ENCODE assay signal across 29 mouse cellular contexts in the genomic region with DNA sequence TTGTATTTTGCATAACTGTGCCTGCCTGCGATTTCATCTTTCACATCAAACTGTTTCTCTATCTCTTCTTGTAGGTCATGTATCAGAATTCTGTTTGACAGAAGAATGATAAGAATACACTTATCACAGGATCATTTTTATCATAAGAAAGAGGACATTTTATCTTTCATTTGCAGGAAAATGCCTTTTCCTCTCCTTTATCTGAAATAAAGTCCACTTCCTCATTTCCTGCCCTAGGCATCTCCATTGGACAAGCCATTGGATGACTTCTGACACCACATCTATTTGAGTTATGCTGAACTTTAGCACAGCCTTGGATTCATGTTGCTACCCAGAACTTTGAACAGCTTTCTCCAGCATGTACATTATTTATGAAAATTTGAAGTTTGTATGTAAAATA. TPM values are rescaled to one million over a fixed set of nuclear protein-coding genes. Genes with fewer than 3 reads are reported as not detected.
DNase-seq lines count a peak whose midpoint lies in the region; ATAC-seq and TF ChIP-seq lines count a peak whose summit lies in the region.
"Had no signal": no experiment of that assay in that cellular context is flagged by ENCODE, and none has a peak within 500 bp of the region (broad histone marks: within the 10 kb centered on the region; RNA-seq: fewer than 3 reads in every experiment).

No protein-coding gene starts in this region.

- peak; percentile 81 for ATAC-seq in common myeloid progenitor, adult 5-6 weeks (replicated peaks; ENCODE audit: low read depth, poor library complexity, severe bottlenecking)
- peak; percentile 49 to 53; a peak in 1 of 4 replicates for ATAC-seq in hematopoietic stem cell, adult 5-6 weeks (replicated peaks in 1 of 2; ENCODE audit: insufficient read depth in 1 of 2, low FRiP score in 2 of 2, low TSS enrichment in 1 of 2, low read depth in 1 of 2, poor library complexity in 2 of 2, severe bottlenecking in 2 of 2)
- ATAC-seq in hindbrain, embryonic 11.5 days (ENCODE audit: low FRiP score): no peak
- ATAC-seq in kidney, embryonic 16.5 days (ENCODE audit: low FRiP score, low TSS enrichment): no peak
- ATAC-seq: activated CD4-positive, CD25-positive, alpha-beta regulatory T cell, adult 4 months; forebrain, embryonic 14.5 days; forebrain, embryonic 16.5 days; Patski had no signal

- no peak for TF ChIP-seq CTCF in MEL (IDR thresholded peaks at IDR 0.05 in 2 of 3, conservative IDR thresholded peaks at IDR 0.05 in 1 of 3; ENCODE audit: control insufficient read depth in 1 of 3, insufficient read depth in 1 of 3, low read depth in 2 of 3, low read length in 3 of 3, poor library complexity in 1 of 3, severe bottlenecking in 1 of 3)

- peak; percentile 84 to 90 for TF ChIP-seq EP300 in MEL (IDR thresholded peaks at IDR 0.05; ENCODE audit: low read depth in 1 of 2, low read length in 2 of 2)

- peaks cover 0 to 8% of the 10 kb centered on the region in 2 experiments; a peak in 2 of 4 replicates for H3K4me1 ChIP-seq in MEL (ENCODE audit: control insufficient read depth in 1 of 2, insufficient read depth in 2 of 2, low read length in 2 of 2)
- no peaks in the 10 kb centered on the region for H3K4me1 ChIP-seq in hindbrain, embryonic 11.5 days (replicated peaks; ENCODE audit: control insufficient read depth, insufficient read depth, low read length)
- no peaks in the 10 kb centered on the region for H3K4me1 ChIP-seq in kidney, embryonic 16.5 days (ENCODE audit: insufficient read depth, low read length)
- H3K4me1 ChIP-seq: embryonic facial prominence, embryonic 13.5 days; embryonic facial prominence, embryonic 15.5 days; forebrain, embryonic 10.5 days; forebrain, embryonic 12.5 days had no signal

- no peak overlapping the region for H3K9ac ChIP-seq in MEL (ENCODE audit: control insufficient read depth, low read depth, low read length, poor library complexity, severe bottlenecking)
- no peak overlapping the region for H3K9ac ChIP-seq in hindbrain, embryonic 11.5 days (ENCODE audit: low read depth, low read length)
- H3K9ac ChIP-seq in kidney, embryonic 16.5 days (replicated peaks; ENCODE audit: low read length): no peak overlapping the region
- H3K9ac ChIP-seq: embryonic facial prominence, embryonic 13.5 days; embryonic facial prominence, embryonic 15.5 days; forebrain, embryonic 12.5 days had no signal

- no peak for TF ChIP-seq POLR2A in MEL (IDR thresholded peaks at IDR 0.05; ENCODE audit: control insufficient read depth in 1 of 2, insufficient read depth in 1 of 2, low read depth in 1 of 2, low read length in 2 of 2, poor library complexity in 1 of 2)

- no peaks in the 10 kb centered on the region for H3K79me2 ChIP-seq in MEL (ENCODE audit: control insufficient read depth, insufficient read depth, low read length, poor library complexity)

- no peak for TF ChIP-seq RAD21 in MEL (IDR thresholded peaks at IDR 0.05; ENCODE audit: low read depth, low read length)

- DNase-seq in 416B (ENCODE audit: low read depth): peak; percentile 85
- peak; percentile 40 for DNase-seq in MEL (ENCODE audit: low read depth, low spot score)
- DNase-seq in gastrocnemius, postnatal 25 days: no peak
- DNase-seq in hindbrain, embryonic 11.5 days (ENCODE audit: low spot score): no peak
- DNase-seq in right cerebral cortex, postnatal 36 days (ENCODE audit: low spot score in 2 of 2): no peak
- DNase-seq: adrenal gland, adult 8-10 months; adrenal gland, postnatal 14 days; adrenal gland, postnatal 36 days; cerebellum, adult 11-12 months; cerebellum, adult 2 months; cerebellum, adult 9-10 months; cerebellum, postnatal 10 days; cerebellum, postnatal 25 days; embryo, embryonic 11 days had no signal

- H3K9me3 ChIP-seq in MEL (replicated peaks; ENCODE audit: insufficient read depth, low read length): no peaks in the 10 kb centered on the region
- no peaks in the 10 kb centered on the region for H3K9me3 ChIP-seq in hindbrain, embryonic 11.5 days (ENCODE audit: control insufficient read depth, low read length)
- H3K9me3 ChIP-seq in kidney, embryonic 16.5 days (ENCODE audit: low read length): no peaks in the 10 kb centered on the region
- H3K9me3 ChIP-seq: embryonic facial prominence, embryonic 13.5 days; embryonic facial prominence, embryonic 15.5 days; forebrain, embryonic 10.5 days; forebrain, embryonic 12.5 days had no signal

- H3K4me2 ChIP-seq in hindbrain, embryonic 11.5 days (replicated peaks; ENCODE audit: low read depth, low read length): no peak overlapping the region
- no peak overlapping the region for H3K4me2 ChIP-seq in kidney, embryonic 16.5 days (replicated peaks; ENCODE audit: low read depth, low read length)
- H3K4me2 ChIP-seq: embryonic facial prominence, embryonic 13.5 days; embryonic facial prominence, embryonic 15.5 days; forebrain, embryonic 12.5 days had no signal

- peaks cover 0 to 5% of the 10 kb centered on the region in 2 experiments; a peak in 2 of 4 replicates for H3K36me3 ChIP-seq in MEL (ENCODE audit: control insufficient read depth in 1 of 2, insufficient read depth in 2 of 2, low read length in 2 of 2)
- no peaks in the 10 kb centered on the region for H3K36me3 ChIP-seq in hindbrain, embryonic 11.5 days (ENCODE audit: control insufficient read depth, insufficient read depth, low read length)
- H3K36me3 ChIP-seq in kidney, embryonic 16.5 days (ENCODE audit: insufficient read depth, low read length): no peaks in the 10 kb centered on the region
- H3K36me3 ChIP-seq: embryonic facial prominence, embryonic 13.5 days; embryonic facial prominence, embryonic 15.5 days; forebrain, embryonic 10.5 days; forebrain, embryonic 12.5 days had no signal

- no peak overlapping the region for H3K27ac ChIP-seq in MEL (ENCODE audit: control insufficient read depth, low read depth, low read length)
- no peak overlapping the region for H3K27ac ChIP-seq in hindbrain, embryonic 11.5 days (ENCODE audit: low read depth, low read length)
- no peak overlapping the region for H3K27ac ChIP-seq in kidney, embryonic 16.5 days (ENCODE audit: low read length)
- H3K27ac ChIP-seq: embryonic facial prominence, embryonic 13.5 days; embryonic facial prominence, embryonic 15.5 days; forebrain, embryonic 10.5 days; forebrain, embryonic 12.5 days had no signal

- H3K4me3 ChIP-seq in MEL (ENCODE audit: control insufficient read depth in 1 of 2, insufficient read depth in 1 of 2, low read depth in 2 of 2, low read length in 2 of 2): no peak overlapping the region
- no peak overlapping the region for H3K4me3 ChIP-seq in hindbrain, embryonic 11.5 days (ENCODE audit: low read depth, low read length)
- H3K4me3 ChIP-seq in kidney, embryonic 16.5 days (ENCODE audit: low read length): no peak overlapping the region
- H3K4me3 ChIP-seq: embryonic facial prominence, embryonic 13.5 days; embryonic facial prominence, embryonic 15.5 days; erythroblast, embryonic 14.5 days; forebrain, embryonic 10.5 days; forebrain, embryonic 12.5 days had no signal

- 93% methylated on average over 1 of the region's 1 CpGs for WGBS in hindbrain, embryonic 11.5 days
- WGBS in kidney, embryonic 16.5 days: 79% methylated on average over 1 of the region's 1 CpGs

- no peaks in the 10 kb centered on the region for H3K27me3 ChIP-seq in MEL (ENCODE audit: control insufficient read depth in 1 of 2, insufficient read depth in 2 of 2, low read length in 2 of 2)
- H3K27me3 ChIP-seq in hindbrain, embryonic 11.5 days (ENCODE audit: control insufficient read depth, insufficient read depth, low read length): no peaks in the 10 kb centered on the region
- H3K27me3 ChIP-seq in kidney, embryonic 16.5 days (ENCODE audit: insufficient read depth, low read length): no peaks in the 10 kb centered on the region
- H3K27me3 ChIP-seq: embryonic facial prominence, embryonic 13.5 days; embryonic facial prominence, embryonic 15.5 days; forebrain, embryonic 12.5 days had no signal

TF ChIP-seq in MEL, 35 proteins besides CTCF, POLR2A, EP300 and RAD21:
- TF ChIP-seq KAT2A (conservative IDR thresholded peaks at IDR 0.05; ENCODE audit: low read depth, low read length) (no peak), POLR2AphosphoS5 (IDR thresholded peaks at IDR 0.05; ENCODE audit: borderline replicate concordance, low read depth, low read length) (no peak), GABPA (IDR thresholded peaks at IDR 0.05; ENCODE audit: low read depth, low read length) (no peak), NELFE (IDR thresholded peaks at IDR 0.05; ENCODE audit: low read depth, low read length) (no peak), ETS1 (IDR thresholded peaks at IDR 0.05; ENCODE audit: low read depth, low read length) (peak; percentile 41; the same call in 1 of the 2 replicates), GATA1 (IDR thresholded peaks at IDR 0.05; ENCODE audit: low read depth, low read length) (peak; percentile 90), TCF12 (IDR thresholded peaks at IDR 0.05; ENCODE audit: low read depth, low read length) (peak; percentile 77), MYC (IDR thresholded peaks at IDR 0.05; ENCODE audit: low read depth, low read length) (no peak), RCOR1 (IDR thresholded peaks at IDR 0.05; ENCODE audit: low read depth, low read length) (0 out of 2 replicates have a peak, but pooled peaks have one; percentile 36)

RNA-seq across cellular contexts. Expression of gene Cpa3, which starts 13.0 kb away (rescaled TPM):
- 1.6 and 3.7 TPM in 2 replicates for total RNA-seq in MEL (2012; rRNA removed)
- under 1 TPM in 1 of 2 experiments, not detected in 1; 0.24 TPM for polyA plus RNA-seq in MEL (2012; ENCODE audit: insufficient read depth in 1 of 2, insufficient read length in 2 of 2, low read depth in 1 of 2, low replicate concordance in 2 of 2, missing spikeins in 1 of 2)
- 144 and 147 TPM in 2 replicates for total RNA-seq in common myeloid progenitor, adult 5-6 weeks (2017)
- 25.3 and 46.5 TPM in 2 replicates for total RNA-seq in hematopoietic stem cell, adult 5-6 weeks (2017)
- 1 to 10 TPM; 2.8 to 4.6 TPM for total RNA-seq in gastrocnemius, postnatal 25 days (2021)
- polyA plus RNA-seq in hindbrain, embryonic 11.5 days (2014; fragmentation: Nextera tagmentation; extraction: Ambion mirVana): 0.19 and 0.31 TPM in 2 replicates
- 2.2 and 2.4 TPM in 2 replicates for polyA plus RNA-seq in kidney, embryonic 16.5 days (2015; fragmentation: Nextera tagmentation; extraction: Ambion mirVana)
- total RNA-seq: ES-E14 had no signal
- polyA plus RNA-seq: C2C12; cerebellum, adult 2 months; forebrain, embryonic 10.5 days; Patski had no signal

RNA-seq across cellular contexts. Expression of gene Cpb1, which starts 46.5 kb away (rescaled TPM):
- total RNA-seq in MEL (2012; rRNA removed): not detected in 2 replicates
- not detected for polyA plus RNA-seq in MEL (2012; ENCODE audit: insufficient read depth in 1 of 2, insufficient read length in 2 of 2, low read depth in 1 of 2, low replicate concordance in 2 of 2, missing spikeins in 1 of 2)
- not detected in 2 replicates for total RNA-seq in common myeloid progenitor, adult 5-6 weeks (2017)
- total RNA-seq in hematopoietic stem cell, adult 5-6 weeks (2017): not detected in 2 replicates
- under 1 TPM in 1 of 2 experiments, not detected in 1; 0.24 TPM for total RNA-seq in gastrocnemius, postnatal 25 days (2021)
- not detected in 2 replicates for polyA plus RNA-seq in hindbrain, embryonic 11.5 days (2014; fragmentation: Nextera tagmentation; extraction: Ambion mirVana)
- 0.55 and 0.66 TPM in 2 replicates for polyA plus RNA-seq in kidney, embryonic 16.5 days (2015; fragmentation: Nextera tagmentation; extraction: Ambion mirVana)
- total RNA-seq: ES-E14 had no signal
- polyA plus RNA-seq: activated CD4-positive, CD25-positive, alpha-beta regulatory T cell, adult 4 months; C2C12; embryonic facial prominence, embryonic 11.5 days; embryonic facial prominence, embryonic 13.5 days; erythroblast, embryonic 14.5 days; forebrain, embryonic 10.5 days; forebrain, embryonic 12.5 days; forebrain, embryonic 14.5 days; Patski had no signal

Comparison
In these comparisons a context has a peak if more than half of its experiments do, and no peak if none do; other contexts are left out.
1. DNase-seq: peak in 416B (single experiment) and MEL (single experiment); none in gastrocnemius, postnatal 25 days (single experiment), hindbrain, embryonic 11.5 days (single experiment) and right cerebral cortex, postnatal 36 days (0 of 2).
2. ATAC-seq: peak in common myeloid progenitor, adult 5-6 weeks (single experiment) and hematopoietic stem cell, adult 5-6 weeks (2 of 2); none in hindbrain, embryonic 11.5 days (single experiment) and kidney, embryonic 16.5 days (single experiment).